In the genomic region with DNA sequence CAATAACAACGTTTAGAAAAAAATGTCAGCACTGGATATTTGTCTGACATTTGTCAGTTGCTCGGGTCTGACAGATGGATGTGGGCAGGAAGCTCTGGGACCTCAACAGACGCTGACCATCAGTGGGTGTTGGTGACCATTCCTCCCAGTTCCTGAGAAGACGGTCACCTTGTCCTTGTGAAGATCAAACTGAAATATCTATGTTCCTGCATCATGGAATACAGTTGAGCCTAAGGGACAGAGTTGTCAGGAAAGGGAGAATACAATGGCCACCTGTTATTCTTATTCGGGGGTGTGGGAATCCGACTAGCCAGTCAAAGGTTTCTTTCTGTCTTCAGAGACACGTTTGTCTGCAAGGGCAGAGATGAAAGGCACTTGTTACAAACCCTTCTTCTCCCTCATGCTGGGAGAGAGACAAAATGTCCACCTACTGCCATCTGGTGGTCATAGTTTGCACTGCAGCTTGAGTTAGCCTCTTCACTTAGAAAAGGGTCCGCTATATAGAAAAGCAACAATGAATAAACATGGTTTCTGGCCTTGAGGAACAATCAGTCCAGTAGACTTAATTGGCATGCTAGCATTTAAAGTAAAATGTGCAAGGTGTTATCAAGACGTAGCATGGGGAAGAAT, we compare ENCODE assay signal across 9 mouse cellular contexts. TPM values are rescaled to one million over a fixed set of nuclear protein-coding genes. Genes with fewer than 3 reads are reported as not detected.
A peak's percentile ranks its signal among the peaks of the same experiment; 100 is the strongest.
DNase-seq lines count a peak whose midpoint lies in the region; ATAC-seq and TF ChIP-seq lines count a peak whose summit lies in the region.
"Had no signal": no experiment of that assay in that cellular context is flagged by ENCODE, and none has a peak within 500 bp of the region (broad histone marks: within the 10 kb centered on the region; RNA-seq: fewer than 3 reads in every experiment).

No protein-coding gene starts in this region.

- no peak overlapping the region for H3K27ac ChIP-seq in ES-E14 (ENCODE audit: insufficient read depth, low read depth, low read length, poor library complexity, severe bottlenecking)
- H3K27ac ChIP-seq in forebrain, embryonic 12.5 days = no peak overlapping the region
- H3K27ac ChIP-seq in layer of hippocampus, adult 2 months = no peak overlapping the region
- H3K27ac ChIP-seq: limb, embryonic 13.5 days had no signal

- ATAC-seq in forebrain, embryonic 12.5 days (ENCODE audit: low FRiP score) = peak; percentile 69; the same call in 1 of the 2 replicates

- intact Hi-C loops in heart, postnatal 25 days (cut with DNase I) = loop anchor here (2.0 to 5.0 kb wide), 2 partner anchors 196 to 1281 kb away; no protein-coding TSS in a partner anchor

- WGBS in forebrain, embryonic 12.5 days = 44% methylated on average over 9 of the region's 9 CpGs

- TF ChIP-seq CTCF in layer of hippocampus, adult 2 months (conservative IDR thresholded peaks at IDR 0.05) = peak; percentile 95

- H3K4me1 ChIP-seq in ES-E14 (ENCODE audit: control insufficient read depth in 2 of 2, insufficient read depth in 2 of 2, low read length in 2 of 2, poor library complexity in 1 of 2) = no peaks in the 10 kb centered on the region
- no peaks in the 10 kb centered on the region for H3K4me1 ChIP-seq in forebrain, embryonic 12.5 days
- H3K4me1 ChIP-seq: limb, embryonic 13.5 days had no signal

- H3K36me3 ChIP-seq in ES-E14 (ENCODE audit: control insufficient read depth, insufficient read depth, low read length, poor library complexity, severe bottlenecking) = no peaks in the 10 kb centered on the region
- no peaks in the 10 kb centered on the region for H3K36me3 ChIP-seq in forebrain, embryonic 12.5 days (replicated peaks)
- H3K36me3 ChIP-seq: limb, embryonic 13.5 days had no signal

- H3K9me3 ChIP-seq in ES-E14 (ENCODE audit: control insufficient read depth, insufficient read depth, low read depth, low read length) = no peaks in the 10 kb centered on the region
- no peaks in the 10 kb centered on the region for H3K9me3 ChIP-seq in forebrain, embryonic 12.5 days
- H3K9me3 ChIP-seq: limb, embryonic 13.5 days had no signal

- no peak overlapping the region for H3K4me3 ChIP-seq in ES-E14 (ENCODE audit: insufficient read depth in 1 of 2, low read depth in 1 of 2, low read length in 2 of 2, poor library complexity in 1 of 2, severe bottlenecking in 1 of 2)
- no peak overlapping the region for H3K4me3 ChIP-seq in forebrain, embryonic 12.5 days (replicated peaks)
- no peak overlapping the region for H3K4me3 ChIP-seq in layer of hippocampus, adult 2 months
- H3K4me3 ChIP-seq: limb, embryonic 13.5 days had no signal

- peak; percentile 77 for DNase-seq in ES-E14 (ENCODE audit: low read depth, low spot score)
- peak; percentile 60 for DNase-seq in c-Kit-positive CD71-negative TER-119-negative erythroid progenitor cells, embryonic 14.5 days (ENCODE audit: low read depth)
- DNase-seq in heart, postnatal 25 days (ENCODE audit: low spot score) = peak; percentile 38
- DNase-seq in layer of hippocampus, adult 2 months (ENCODE audit: low spot score in 2 of 2) = peak; percentile 75 to 90
- DNase-seq in lung, postnatal 25 days (ENCODE audit: low spot score) = peak; percentile 74
- peak; percentile 91 for DNase-seq in retina, embryonic 14.5 days (ENCODE audit: low spot score)
- DNase-seq in urinary bladder, adult 18-20 months (ENCODE audit: low spot score in 2 of 2) = peak; percentile 56 to 78

- in situ Hi-C loops in ES-E14 (cut with MboI; ENCODE audit: low sequenced_read_pairs in 2 of 2, unreplicated experiment in 2 of 2) = loop anchor here in 1 of 2 experiments (10.0 kb wide), 1 partner anchor 1279 kb away; the partner anchor contains the start of genes Bcl6 and Gm37419

- H3K9ac ChIP-seq in ES-E14 (ENCODE audit: insufficient read depth, low read depth, low read length, poor library complexity, severe bottlenecking) = no peak overlapping the region
- H3K9ac ChIP-seq in forebrain, embryonic 12.5 days = no peak overlapping the region
- H3K9ac ChIP-seq: limb, embryonic 13.5 days had no signal

- H3K4me2 ChIP-seq in forebrain, embryonic 12.5 days = no peak overlapping the region
- H3K4me2 ChIP-seq: limb, embryonic 13.5 days had no signal

- H3K27me3 ChIP-seq in forebrain, embryonic 12.5 days = 0 out of 2 replicates have a peak, but pooled peaks cover 7% of the 10 kb centered on the region

TF ChIP-seq in ES-E14, 5 proteins besides CTCF, POLR2A, EP300 and RAD21:
- no peak for TF ChIP-seq MAFK (IDR thresholded peaks at IDR 0.05; ENCODE audit: insufficient read depth, low read depth, low read length)
- peak; percentile 78; the same call in 1 of the 2 replicates for TF ChIP-seq ZC3H11A (IDR thresholded peaks at IDR 0.05; ENCODE audit: borderline replicate concordance, low read depth, low read length)

RNA-seq across cellular contexts. Expression of gene Tprg, which starts 23.0 kb away (rescaled TPM):
- not detected in 2 replicates for total RNA-seq in ES-E14 (2012; rRNA removed)
- polyA plus RNA-seq in forebrain, embryonic 12.5 days (2016; fragmentation: Nextera tagmentation; extraction: Ambion mirVana) = not detected in 2 replicates
- not detected for total RNA-seq in heart, postnatal 25 days (2021)
- total RNA-seq in layer of hippocampus, adult 2 months (2021) = not detected
- polyA plus RNA-seq: limb, embryonic 13.5 days had no signal

Comparison
In these comparisons a context has a peak if more than half of its experiments do, and no peak if none do; other contexts are left out.
1. DNase-seq: peak in every context shown above with its lines; median percentile 91 in retina, embryonic 14.5 days; 82 in layer of hippocampus, adult 2 months; 77 in ES-E14; 74 in lung, postnatal 25 days; 67 in urinary bladder, adult 18-20 months; 60 in c-Kit-positive CD71-negative TER-119-negative erythroid progenitor cells, embryonic 14.5 days; 38 in heart, postnatal 25 days.